Mouse (Mus musculus) heart, postnatal 4 days (tissue): ENCODE results near the gene Elp1. TPM values are rescaled to one million over a fixed set of nuclear protein-coding genes. Genes with fewer than 3 reads are reported as not detected.

ENCODE experiments used
- DNase-seq: peaks from one replicate; pipeline ENCODE4 v3.0.0; 2021
- total RNA-seq, 2 experiments: library from RNA; stranded (reverse); gene quantifications; 2 replicates each; pipeline ENCODE4 v1.2.3; 2021

The Elp1 gene
- total RNA-seq, 2 experiments from 2014 or later, result 31.1 to 33.2 TPM

- peak; percentile 53 for DNase-seq
Observed at GRCm38 (mm10) chr4:56768913-56769312, 33.2 kb downstream of the Elp1 start.

DNA sequence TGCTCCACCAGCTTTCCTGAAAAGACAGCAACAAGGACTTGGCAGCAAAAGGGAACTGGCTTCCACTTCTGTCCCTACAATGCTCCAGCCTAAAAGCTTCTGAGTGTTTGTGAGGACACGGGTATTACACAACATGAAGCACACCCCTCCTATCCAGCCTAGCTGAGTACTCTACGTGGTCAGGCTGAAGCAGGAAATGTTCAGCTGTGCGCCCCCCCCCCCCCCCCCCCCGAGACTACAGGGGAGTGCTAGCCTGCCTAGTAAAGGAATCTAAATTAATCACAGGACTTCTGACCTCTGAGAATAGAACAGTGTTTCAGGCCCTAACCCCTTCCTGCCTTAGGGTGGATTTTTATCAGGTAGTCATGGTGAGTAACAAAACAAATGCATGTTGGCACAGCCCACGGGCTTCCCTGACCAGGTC lies 34.3 kb downstream of the Elp1 start:
- no peak for DNase-seq

- DNase-seq, result no peak
Observed at GRCm38 (mm10) chr4:56757693-56758092, 44.4 kb downstream of the Elp1 start.

DNA sequence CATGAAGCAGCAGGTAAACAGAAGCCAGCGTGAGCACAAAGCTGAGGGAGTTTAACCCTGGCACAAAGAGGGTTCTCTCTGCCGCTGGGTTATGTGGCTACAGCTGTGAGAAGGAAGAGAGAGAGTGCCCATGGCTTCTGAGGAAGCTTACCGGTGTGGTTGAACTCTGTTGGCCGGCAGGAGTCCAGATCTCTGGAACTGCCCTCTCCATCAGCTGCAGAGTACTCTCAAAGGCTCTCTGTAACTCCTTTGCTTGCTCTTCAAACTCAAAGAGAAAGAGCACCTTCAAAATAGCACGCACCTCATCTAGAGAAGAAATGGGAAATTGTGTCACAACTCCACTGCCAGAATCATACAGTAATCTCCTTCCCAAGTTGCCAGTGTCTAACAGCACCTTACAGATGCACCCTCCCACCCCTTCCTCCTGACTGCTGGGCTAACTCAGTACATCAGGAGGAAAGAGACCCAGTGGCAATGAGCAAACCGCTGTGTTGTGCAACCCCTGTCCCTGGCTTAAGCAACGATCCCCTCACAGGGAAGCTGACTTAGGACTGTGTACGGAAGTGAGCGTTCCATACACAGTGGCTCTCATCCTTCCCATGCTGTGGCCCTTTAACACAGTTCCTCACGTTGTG lies 45.0 kb downstream of the Elp1 start:
- no peak for DNase-seq

DNA sequence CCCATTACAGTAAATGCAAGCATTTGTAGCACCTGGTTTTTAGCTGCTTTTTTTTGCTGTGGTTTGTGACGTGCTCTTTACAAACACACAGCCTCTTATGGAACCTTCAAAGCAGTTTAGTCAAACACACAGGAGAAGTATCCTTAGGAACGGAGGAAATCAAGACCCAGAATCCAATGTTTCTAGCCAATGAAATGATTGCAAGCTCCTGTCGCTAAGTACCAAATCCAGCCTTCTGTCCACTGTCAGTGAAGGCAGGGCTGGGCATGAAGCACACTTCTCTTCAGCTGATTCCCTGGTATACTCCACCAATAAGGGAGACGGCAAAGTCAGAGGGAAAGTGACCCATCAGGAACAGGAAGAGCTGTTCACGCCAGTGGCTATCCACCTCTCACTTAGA lies 46.1 kb downstream of the Elp1 start:
- no peak for DNase-seq

DNA sequence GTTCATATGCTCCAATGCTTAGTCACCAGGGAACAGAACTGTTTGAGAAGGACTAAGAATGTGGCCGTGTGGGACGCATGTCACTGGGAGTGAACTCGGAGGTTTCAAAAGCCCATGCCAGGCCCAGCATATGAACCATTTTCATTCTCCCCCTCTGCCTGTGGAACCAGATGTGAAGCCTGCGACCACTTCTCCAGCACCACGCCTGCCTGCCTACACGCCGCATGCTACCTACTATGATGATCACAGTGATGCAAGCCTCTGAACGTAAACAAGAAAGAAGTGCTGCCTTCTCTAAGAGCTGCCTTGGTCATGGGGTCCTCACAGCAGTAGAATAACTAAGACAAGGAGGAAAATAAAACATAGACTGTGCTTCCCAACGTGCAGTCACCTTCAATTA lies 54.7 kb downstream of the Elp1 start:
- DNase-seq, result no peak

- no peak for DNase-seq
Observed at GRCm38 (mm10) chr4:56746345-56746744, 55.8 kb downstream of the Elp1 start.

- no peak for DNase-seq
Observed at GRCm38 (mm10) chr4:56743363-56744195, 58.6 kb downstream of the Elp1 start, which contains the start of gene Actl7a. TSS of gene Actl7a (plus strand) at chr4:56743413.

DNA sequence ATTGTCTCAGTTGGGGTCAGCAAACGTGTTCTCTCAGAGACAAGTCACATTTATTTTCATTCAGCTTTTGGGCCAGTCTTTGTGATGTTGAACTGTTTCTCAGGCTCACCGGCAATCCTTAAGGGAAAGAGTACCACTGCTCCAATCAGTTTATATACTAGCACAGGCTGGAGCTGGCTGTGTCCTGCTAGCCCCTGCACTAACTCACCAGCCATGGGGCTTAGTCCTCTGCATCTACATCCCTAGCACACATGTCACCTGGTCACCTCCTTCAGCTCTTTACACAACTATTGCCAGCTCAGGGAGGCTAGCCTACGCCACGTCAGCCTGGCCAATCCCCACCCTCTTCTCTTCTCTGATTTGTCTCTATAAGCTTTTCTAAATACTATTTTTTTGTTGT lies 59.4 kb downstream of the Elp1 start:
- no peak for DNase-seq

DNA sequence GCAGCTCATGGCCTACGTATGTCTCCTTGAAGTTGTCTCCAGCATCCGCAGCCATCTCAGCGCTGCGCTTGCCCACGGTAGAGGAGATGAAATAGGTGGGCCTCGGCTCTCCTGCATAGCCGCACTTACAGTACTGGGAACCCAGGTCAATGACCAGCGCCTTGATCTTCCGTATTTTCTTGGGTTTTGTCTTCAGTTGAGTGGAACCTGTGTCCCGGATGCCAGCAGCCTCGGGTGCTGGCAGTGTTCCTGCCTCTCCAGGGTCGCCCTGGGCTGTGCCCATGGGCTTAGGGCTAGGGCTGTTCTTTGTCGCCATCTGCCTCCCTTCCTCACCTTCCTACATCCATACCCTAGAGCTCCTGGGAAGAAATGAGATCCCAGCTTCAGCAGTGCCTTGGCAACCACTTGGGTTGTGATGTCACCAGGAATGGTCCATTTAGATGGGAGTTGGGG lies 61.1 kb downstream of the Elp1 start, which contains the start of gene Actl7b:
TSS of gene Actl7b (minus strand) at position 403 of the 453 bp plus-strand sequence.
- no peak for DNase-seq

GRCm38 (mm10) chr4:56740611-56741010 lies 61.5 kb downstream of the Elp1 start:
- no peak for DNase-seq

DNA sequence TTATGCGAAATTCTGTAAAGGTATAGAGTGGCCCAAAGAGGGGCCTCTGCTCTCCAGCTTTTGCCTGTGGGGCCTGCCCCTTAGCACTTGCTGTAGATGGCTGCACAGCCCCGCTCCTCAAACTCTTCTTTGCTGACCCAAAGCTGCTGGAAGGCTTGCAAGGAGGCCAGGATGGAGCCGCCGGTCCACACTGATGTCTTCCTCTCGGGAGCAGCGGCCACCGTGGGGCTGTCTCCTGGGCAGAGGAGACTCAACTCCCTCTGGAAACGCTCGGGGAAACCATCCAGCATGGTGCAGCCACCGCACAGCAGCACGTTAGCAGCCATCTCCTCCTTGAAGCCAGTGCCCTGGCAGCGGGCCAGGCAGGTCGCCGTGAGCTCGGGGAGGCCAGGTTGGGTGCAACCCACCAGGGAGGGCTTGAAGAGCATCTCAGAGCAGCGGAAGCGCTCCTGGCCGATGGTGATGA lies 62.1 kb downstream of the Elp1 start, which contains the start of gene Gm26657:
TSS of gene Gm26657 (plus strand) at position 51 of the 466 bp plus-strand sequence.
- no peak for DNase-seq

DNA sequence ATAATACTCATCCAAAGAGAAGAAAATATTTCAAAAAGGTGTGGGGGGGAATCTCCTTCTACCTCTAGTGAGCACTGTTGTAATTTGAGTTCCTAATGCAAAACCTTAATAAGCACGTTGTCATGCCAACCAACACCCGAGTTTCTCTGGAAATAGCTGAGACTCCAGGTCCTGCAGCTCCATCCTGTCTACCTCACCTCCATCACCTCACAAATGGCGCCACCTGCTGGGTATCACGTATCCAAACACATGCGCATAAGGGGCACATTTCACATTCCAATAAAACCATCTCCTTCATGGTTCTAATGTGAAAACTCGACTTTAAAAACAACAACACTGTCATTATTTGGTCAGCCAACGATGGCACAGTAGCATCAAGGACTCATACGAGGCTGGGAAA lies 76.3 kb downstream of the Elp1 start:
- DNase-seq, result peak; percentile 29

GRCm38 (mm10) chr4:56723237-56723636 lies 78.9 kb downstream of the Elp1 start:
- no peak for DNase-seq

DNA sequence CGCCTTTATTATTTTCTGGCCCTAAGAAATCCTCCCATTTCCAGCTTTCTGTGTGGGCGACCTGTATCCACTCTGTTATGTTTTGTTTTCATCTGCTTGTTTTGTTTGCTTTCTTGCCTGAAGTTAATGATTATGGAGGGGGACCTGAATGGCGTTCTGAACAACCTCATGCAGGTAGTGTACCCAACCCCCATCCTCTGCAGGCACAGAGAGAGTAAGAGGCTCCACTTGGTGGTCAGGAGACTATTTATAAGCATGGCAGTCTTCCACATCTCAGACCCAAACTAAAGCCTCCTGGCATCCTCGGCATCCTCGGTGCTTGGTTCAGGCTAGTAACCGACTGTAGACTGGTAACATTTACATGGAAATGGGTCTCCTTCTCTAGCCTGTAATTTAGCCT lies 79.8 kb downstream of the Elp1 start:
- DNase-seq, result no peak

DNA sequence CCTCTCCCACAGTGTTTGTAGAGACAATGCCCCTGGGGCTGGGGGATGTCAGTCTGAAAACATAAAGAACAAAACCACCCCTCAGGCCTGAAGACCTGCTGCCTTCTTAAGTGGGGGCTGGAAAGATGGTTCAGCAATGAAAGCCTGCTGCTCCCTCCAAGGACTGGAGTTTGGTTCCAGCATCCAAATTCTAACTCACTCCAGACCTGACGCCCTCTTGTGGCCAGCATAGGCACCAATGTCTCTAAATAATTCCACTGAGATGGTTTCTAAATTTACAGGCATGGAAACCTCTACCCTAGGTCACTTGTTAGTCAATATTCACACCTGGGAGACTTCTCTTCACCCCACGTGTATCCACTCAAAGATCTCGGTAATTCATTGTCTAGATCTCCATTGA lies 80.7 kb downstream of the Elp1 start:
- peak; percentile 59 for DNase-seq

GRCm38 (mm10) chr4:56720403-56720802 lies 81.7 kb downstream of the Elp1 start:
- DNase-seq, result no peak

DNA sequence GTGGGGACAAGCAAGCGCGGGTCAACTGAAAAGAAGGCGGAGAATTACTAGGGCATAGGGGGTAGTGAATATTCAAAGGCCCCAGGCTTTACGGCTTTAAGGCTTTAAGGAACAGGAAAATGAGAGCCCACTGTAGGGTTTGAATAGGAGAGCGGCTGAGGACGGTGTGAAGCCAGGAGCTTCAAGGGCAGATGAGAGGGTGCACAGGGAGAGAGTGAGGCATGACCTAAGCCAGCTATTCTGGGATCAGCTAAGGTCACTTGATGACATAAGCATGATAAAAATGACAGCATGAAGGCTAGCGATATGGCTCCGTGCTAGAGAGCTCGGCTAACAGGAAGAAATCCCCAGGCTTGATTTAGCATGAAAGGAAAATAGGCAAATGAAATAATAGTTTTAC lies 82.7 kb downstream of the Elp1 start:
- DNase-seq, result peak; percentile 23

DNA sequence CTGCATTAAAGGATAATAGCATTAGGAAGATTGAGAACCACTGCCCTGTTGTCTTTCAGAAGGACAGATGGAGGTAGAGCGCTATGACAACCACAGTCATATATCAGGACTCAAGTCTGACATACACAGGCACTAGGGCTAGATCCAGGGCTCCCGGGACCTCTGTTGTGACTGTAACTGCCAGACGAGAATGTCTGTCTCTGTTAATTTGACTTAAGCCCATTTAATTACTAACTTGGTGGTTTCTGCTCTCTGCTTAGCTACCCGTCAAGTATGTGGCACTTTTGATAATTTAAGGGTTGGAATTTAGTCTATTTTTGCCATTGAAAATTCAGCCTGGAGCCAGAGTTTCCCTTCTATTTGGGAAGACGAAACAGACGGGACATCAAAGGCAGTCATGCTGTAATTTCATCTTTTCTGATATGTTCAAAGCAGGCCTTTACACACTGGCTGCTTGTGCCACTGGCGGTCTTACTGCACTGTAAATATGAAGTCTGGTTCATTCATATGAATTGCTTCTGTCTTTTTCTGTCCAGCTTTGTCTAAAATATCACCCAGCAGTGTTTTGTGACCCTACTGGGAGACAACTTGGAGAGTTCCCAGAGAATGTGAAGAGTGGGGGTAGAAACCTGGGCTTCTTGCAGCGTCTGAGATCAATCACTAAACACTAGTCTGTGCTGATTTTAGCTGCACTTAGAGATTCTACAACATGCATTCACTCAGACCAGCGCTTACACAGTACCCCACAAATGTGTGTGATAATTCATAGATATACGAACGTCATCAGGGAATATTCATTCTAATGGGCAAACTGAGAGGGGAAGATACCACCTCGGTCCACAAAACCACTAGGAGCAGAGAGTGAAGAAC lies 83.3 kb downstream of the Elp1 start:
- peak; percentile 8 for DNase-seq

GRCm38 (mm10) chr4:56717932-56718331 lies 84.2 kb downstream of the Elp1 start:
- DNase-seq, result no peak

- peak; percentile 13 for DNase-seq
Observed at GRCm38 (mm10) chr4:56716801-56717200, 85.3 kb downstream of the Elp1 start.

GRCm38 (mm10) chr4:56713155-56713554 lies 89.0 kb downstream of the Elp1 start:
- no peak for DNase-seq

GRCm38 (mm10) chr4:56702234-56702633 lies 99.9 kb downstream of the Elp1 start:
- DNase-seq, result no peak
